Mouse (Mus musculus) spleen, adult 2 months (tissue): ENCODE results near the gene Tnnt1.

Source experiments
- CTCF ChIP-seq: fragments of 200-500 bp; IDR thresholded peaks from 2 replicates; pipeline ENCODE4 v1.5.1; 2011; ENCODE audit warnings: mild to moderate bottlenecking, inconsistent platforms; ENCODE audit not compliant: insufficient read depth, insufficient read length, insufficient replicate concordance; ENCODE audit errors: extremely low read depth
- POLR2A ChIP-seq: fragments of 200-500 bp; IDR thresholded peaks from 2 replicates; pipeline ENCODE4 v1.6.1; 2011; ENCODE audit warnings: low read depth, low read length, inconsistent platforms

DNA sequence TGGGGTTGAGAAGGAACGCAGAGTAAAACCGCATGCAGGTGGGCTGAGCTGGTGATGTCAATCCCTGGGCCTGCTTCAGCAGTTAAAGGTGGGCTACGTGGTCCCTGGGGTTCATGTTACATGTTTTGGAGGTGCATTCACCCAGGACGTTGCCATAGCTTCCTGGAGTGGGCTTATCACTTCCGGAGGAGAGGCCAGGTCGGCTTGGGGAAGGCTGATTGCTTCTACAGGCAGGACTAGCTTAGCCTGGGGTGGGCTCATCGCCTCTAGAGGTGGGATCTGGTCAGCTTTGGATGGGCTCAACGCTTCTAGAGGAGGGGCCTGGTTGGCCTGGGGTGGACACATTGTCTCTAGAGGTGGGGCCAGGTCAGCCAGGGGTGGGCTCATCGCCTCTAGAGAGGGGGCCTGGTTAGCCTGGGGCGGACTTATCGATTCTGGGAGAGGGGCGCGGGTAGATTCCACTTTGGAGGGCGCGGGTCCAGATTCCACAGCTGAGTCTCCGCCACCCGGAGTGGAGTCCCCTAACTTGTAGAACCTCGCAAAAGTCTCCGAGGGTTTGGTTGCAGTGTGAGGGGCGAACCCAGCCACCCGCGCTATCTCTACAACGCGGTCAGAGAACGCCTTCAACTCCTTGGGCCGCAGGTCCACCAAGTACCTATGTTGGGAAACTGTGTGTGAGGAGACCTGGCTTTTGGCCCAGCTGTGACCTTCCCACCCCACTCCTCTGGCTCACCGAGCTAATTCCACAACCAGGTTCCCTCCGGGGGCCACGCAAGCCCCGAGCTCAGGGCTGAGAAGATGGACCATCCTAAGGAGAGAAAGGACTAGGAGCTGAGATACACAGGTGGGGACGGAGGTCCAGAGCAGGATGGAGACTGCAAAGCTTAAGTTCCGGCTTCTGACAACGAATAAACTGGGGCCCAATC, 7.3 kb upstream of the Tnnt1 start:
- TF ChIP-seq POLR2A (no peak), CTCF (no peak)
